Mouse (Mus musculus): ENCODE data around the gene Tmem212. TPM values are rescaled to one million over a fixed set of nuclear protein-coding genes. Genes with fewer than 3 reads are reported as not detected.

The Tmem212 gene
- polyA plus RNA-seq, 1 experiment from 2014 or later, result not detected

GRCm38 (mm10) chr3:27898178-27898577 lies 2.0 kb upstream of the Tmem212 start:
- Histone ChIP-seq H3K9ac (no peak overlapping the region), H3K4me3 (no peak overlapping the region), H3K36me3 (no peaks in the 10 kb centered on the region), H3K4me2 (no peak overlapping the region), H3K4me1 (replicated peaks) (peaks cover 18% of the 10 kb centered on the region), H3K9me3 (replicated peaks) (no peaks in the 10 kb centered on the region; the same call in 1 of the 2 replicates), H3K27me3 (replicated peaks) (no peaks in the 10 kb centered on the region), H3K27ac (ENCODE audit: poor library complexity, severe bottlenecking) (peak overlapping the region; percentile 78; the same call in 1 of the 2 replicates)
- 48% methylated on average over 10 of the region's 10 CpGs for WGBS
- ATAC-seq (ENCODE audit: insufficient number of reproducible peaks, low FRiP score), result peak; percentile 67; the same call in 1 of the 2 replicates

- peak overlapping the region; percentile 69 for H3K27ac ChIP-seq (ENCODE audit: poor library complexity, severe bottlenecking)
- peak; percentile 60; the same call in 1 of the 2 replicates for ATAC-seq (ENCODE audit: insufficient number of reproducible peaks, low FRiP score)
- H3K4me3 ChIP-seq, result no peak overlapping the region
- H3K36me3 ChIP-seq, result no peaks in the 10 kb centered on the region
- H3K4me1 ChIP-seq (replicated peaks), result peaks cover 27% of the 10 kb centered on the region
- no peak overlapping the region for H3K9ac ChIP-seq
- 24% methylated on average over 7 of the region's 7 CpGs for WGBS
- no peaks in the 10 kb centered on the region for H3K9me3 ChIP-seq (replicated peaks)
- H3K4me2 ChIP-seq, result peak overlapping the region; percentile 21; the same call in 1 of the 2 replicates
- no peaks in the 10 kb centered on the region for H3K27me3 ChIP-seq (replicated peaks)
Observed at GRCm38 (mm10) chr3:27886578-27886977, 9.6 kb downstream of the Tmem212 start.

- Histone ChIP-seq H3K4me2 (no peak overlapping the region), H3K9ac (no peak overlapping the region), H3K36me3 (no peaks in the 10 kb centered on the region), H3K27ac (ENCODE audit: poor library complexity, severe bottlenecking) (no peak overlapping the region; the same call in 1 of the 2 replicates), H3K4me1 (replicated peaks) (peaks cover 27% of the 10 kb centered on the region), H3K27me3 (replicated peaks) (no peaks in the 10 kb centered on the region), H3K4me3 (no peak overlapping the region), H3K9me3 (replicated peaks) (no peaks in the 10 kb centered on the region)
- no peak for ATAC-seq (ENCODE audit: insufficient number of reproducible peaks, low FRiP score)
- 80% methylated on average over 6 of the region's 6 CpGs for WGBS
Observed at GRCm38 (mm10) chr3:27885585-27885984, 10.6 kb downstream of the Tmem212 start.

- Histone ChIP-seq H3K4me1 (replicated peaks) (peaks cover 16% of the 10 kb centered on the region), H3K9ac (no peak overlapping the region), H3K27ac (ENCODE audit: poor library complexity, severe bottlenecking) (no peak overlapping the region), H3K27me3 (replicated peaks) (no peaks in the 10 kb centered on the region), H3K4me2 (no peak overlapping the region), H3K4me3 (no peak overlapping the region), H3K36me3 (no peaks in the 10 kb centered on the region), H3K9me3 (replicated peaks) (no peaks in the 10 kb centered on the region)
- ATAC-seq (ENCODE audit: insufficient number of reproducible peaks, low FRiP score), result no peak
- WGBS, result 59% methylated on average over 6 of the region's 6 CpGs
Observed at GRCm38 (mm10) chr3:27881897-27882835, 14.0 kb downstream of the Tmem212 start.

- WGBS, result 88% methylated on average over 7 of the region's 7 CpGs
- Histone ChIP-seq H3K4me1 (replicated peaks) (peaks cover 6% of the 10 kb centered on the region; the same call in 1 of the 2 replicates), H3K4me2 (no peak overlapping the region), H3K27ac (ENCODE audit: poor library complexity, severe bottlenecking) (no peak overlapping the region), H3K4me3 (no peak overlapping the region), H3K9me3 (replicated peaks) (no peaks in the 10 kb centered on the region), H3K27me3 (replicated peaks) (no peaks in the 10 kb centered on the region), H3K36me3 (no peaks in the 10 kb centered on the region), H3K9ac (no peak overlapping the region)
- ATAC-seq (ENCODE audit: insufficient number of reproducible peaks, low FRiP score), result no peak
Observed at GRCm38 (mm10) chr3:27878854-27879610, 17.1 kb downstream of the Tmem212 start.

- no peaks in the 10 kb centered on the region for H3K36me3 ChIP-seq
- no peaks in the 10 kb centered on the region for H3K27me3 ChIP-seq (replicated peaks)
- no peaks in the 10 kb centered on the region for H3K4me1 ChIP-seq (replicated peaks)
- no peak for ATAC-seq (ENCODE audit: insufficient number of reproducible peaks, low FRiP score)
- no peak overlapping the region for H3K4me3 ChIP-seq
- no peak overlapping the region for H3K4me2 ChIP-seq
- no peak overlapping the region for H3K9ac ChIP-seq
- 76% methylated on average over 9 of the region's 9 CpGs for WGBS
- H3K9me3 ChIP-seq (replicated peaks), result no peaks in the 10 kb centered on the region
- no peak overlapping the region for H3K27ac ChIP-seq (ENCODE audit: poor library complexity, severe bottlenecking)
Observed at GRCm38 (mm10) chr3:27873268-27874073, 22.7 kb downstream of the Tmem212 start.

- no peak for ATAC-seq (ENCODE audit: insufficient number of reproducible peaks, low FRiP score)
- H3K9ac ChIP-seq, result no peak overlapping the region
- H3K36me3 ChIP-seq, result no peaks in the 10 kb centered on the region
- H3K4me2 ChIP-seq, result no peak overlapping the region
- H3K27me3 ChIP-seq (replicated peaks), result no peaks in the 10 kb centered on the region
- 75% methylated on average over 4 of the region's 4 CpGs for WGBS
- no peaks in the 10 kb centered on the region for H3K9me3 ChIP-seq (replicated peaks)
- H3K4me3 ChIP-seq, result no peak overlapping the region
- H3K27ac ChIP-seq (ENCODE audit: poor library complexity, severe bottlenecking), result no peak overlapping the region
- H3K4me1 ChIP-seq (replicated peaks), result no peaks in the 10 kb centered on the region
Observed at GRCm38 (mm10) chr3:27872429-27872828, 23.7 kb downstream of the Tmem212 start.

- Histone ChIP-seq H3K36me3 (no peaks in the 10 kb centered on the region), H3K27me3 (replicated peaks) (no peaks in the 10 kb centered on the region), H3K4me2 (no peak overlapping the region), H3K4me3 (no peak overlapping the region), H3K9me3 (replicated peaks) (no peaks in the 10 kb centered on the region), H3K9ac (no peak overlapping the region), H3K4me1 (replicated peaks) (no peaks in the 10 kb centered on the region), H3K27ac (ENCODE audit: poor library complexity, severe bottlenecking) (no peak overlapping the region)
- no peak for ATAC-seq (ENCODE audit: insufficient number of reproducible peaks, low FRiP score)
- 73% methylated on average over 3 of the region's 3 CpGs for WGBS
Observed at GRCm38 (mm10) chr3:27871891-27872290, 24.3 kb downstream of the Tmem212 start.

- H3K36me3 ChIP-seq, result no peaks in the 10 kb centered on the region
- no peak overlapping the region for H3K27ac ChIP-seq (ENCODE audit: poor library complexity, severe bottlenecking)
- H3K9me3 ChIP-seq (replicated peaks), result no peaks in the 10 kb centered on the region
- H3K4me3 ChIP-seq, result no peak overlapping the region
- H3K4me1 ChIP-seq (replicated peaks), result no peaks in the 10 kb centered on the region
- H3K27me3 ChIP-seq (replicated peaks), result no peaks in the 10 kb centered on the region
- WGBS, result 83% methylated on average over 4 of the region's 4 CpGs
- H3K4me2 ChIP-seq, result no peak overlapping the region
- no peak overlapping the region for H3K9ac ChIP-seq
- ATAC-seq (ENCODE audit: insufficient number of reproducible peaks, low FRiP score), result no peak
Observed at GRCm38 (mm10) chr3:27871371-27871770, 24.8 kb downstream of the Tmem212 start.

- no peak overlapping the region for H3K4me2 ChIP-seq
- H3K27me3 ChIP-seq (replicated peaks), result no peaks in the 10 kb centered on the region
- 85% methylated on average over 3 of the region's 3 CpGs for WGBS
- H3K9ac ChIP-seq, result no peak overlapping the region
- H3K4me3 ChIP-seq, result no peak overlapping the region
- H3K9me3 ChIP-seq (replicated peaks), result no peaks in the 10 kb centered on the region
- H3K36me3 ChIP-seq, result no peaks in the 10 kb centered on the region
- no peak for ATAC-seq (ENCODE audit: insufficient number of reproducible peaks, low FRiP score)
- no peak overlapping the region for H3K27ac ChIP-seq (ENCODE audit: poor library complexity, severe bottlenecking)
- H3K4me1 ChIP-seq (replicated peaks), result peaks cover 9% of the 10 kb centered on the region
Observed at GRCm38 (mm10) chr3:27868681-27869080, 27.5 kb downstream of the Tmem212 start.
